Mouse (Mus musculus) kidney, adult 2 months (tissue): Measurements from ENCODE around the gene Ksr1.

Experiments
- CTCF ChIP-seq: fragments of 200-500 bp; conservative IDR thresholded peaks from 2 replicates; pipeline ENCODE4 v1.5.1; 2011; ENCODE audit warnings: low read depth, mild to moderate bottlenecking, control low read depth, low read length, moderate library complexity, mixed read lengths; ENCODE audit not compliant: insufficient read depth, insufficient read length
- POLR2A ChIP-seq: fragments of 200-500 bp; IDR thresholded peaks from one replicate; pipeline ENCODE4 v1.6.1; 2011; ENCODE audit warnings: low read depth, low read length, control low read depth

GRCm38 (mm10) chr11:79129388-79130356, 16.5 kb downstream of the Ksr1 start:
- no peak for TF ChIP-seq CTCF
- no peak for TF ChIP-seq POLR2A
